Mouse (Mus musculus): Measurements from ENCODE around the gene Fryl. TPM values are rescaled to one million over a fixed set of nuclear protein-coding genes. Genes with fewer than 3 reads are reported as not detected.

The Fryl gene
- total RNA-seq, 2 experiments from 2014 or later, result 635 to 1,411 TPM

DNA sequence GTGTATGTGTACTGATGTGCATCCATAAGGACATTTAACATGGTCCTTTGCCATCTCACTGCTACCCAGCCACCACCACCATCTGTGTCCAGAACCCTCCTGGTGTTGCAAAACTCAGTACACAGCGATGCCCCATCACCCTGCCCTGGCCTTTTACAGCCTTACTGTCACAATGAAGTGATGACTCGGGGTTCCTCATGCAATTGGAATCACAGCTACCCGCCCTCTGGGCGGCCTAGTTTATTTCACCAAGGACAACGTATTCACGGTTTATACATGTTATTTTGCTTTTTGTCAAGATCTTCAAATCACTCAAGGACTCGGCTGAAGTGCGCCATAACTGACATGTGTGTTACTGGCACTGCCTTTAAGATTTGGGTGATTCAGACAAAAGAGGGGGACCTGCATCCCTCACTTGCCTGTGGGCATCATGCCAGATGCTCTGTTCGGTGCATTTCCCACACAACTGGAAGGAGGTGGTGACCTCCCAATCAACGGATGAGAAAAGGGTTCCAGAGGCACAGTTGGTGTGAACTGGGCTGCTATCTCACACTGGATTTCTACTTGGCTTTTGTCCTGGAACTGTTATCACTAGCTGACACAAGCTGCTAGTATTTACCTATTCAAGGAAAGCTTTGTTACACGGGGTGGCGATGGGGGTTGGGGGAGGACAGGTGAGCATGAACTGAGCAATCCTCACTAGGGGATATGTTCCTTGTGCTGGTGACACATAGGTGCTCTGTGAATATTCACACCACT lies 27.9 kb downstream of the Fryl start:
- ATAC-seq (replicated peaks; ENCODE audit: low FRiP score, poor library complexity, severe bottlenecking), result no peak

DNA sequence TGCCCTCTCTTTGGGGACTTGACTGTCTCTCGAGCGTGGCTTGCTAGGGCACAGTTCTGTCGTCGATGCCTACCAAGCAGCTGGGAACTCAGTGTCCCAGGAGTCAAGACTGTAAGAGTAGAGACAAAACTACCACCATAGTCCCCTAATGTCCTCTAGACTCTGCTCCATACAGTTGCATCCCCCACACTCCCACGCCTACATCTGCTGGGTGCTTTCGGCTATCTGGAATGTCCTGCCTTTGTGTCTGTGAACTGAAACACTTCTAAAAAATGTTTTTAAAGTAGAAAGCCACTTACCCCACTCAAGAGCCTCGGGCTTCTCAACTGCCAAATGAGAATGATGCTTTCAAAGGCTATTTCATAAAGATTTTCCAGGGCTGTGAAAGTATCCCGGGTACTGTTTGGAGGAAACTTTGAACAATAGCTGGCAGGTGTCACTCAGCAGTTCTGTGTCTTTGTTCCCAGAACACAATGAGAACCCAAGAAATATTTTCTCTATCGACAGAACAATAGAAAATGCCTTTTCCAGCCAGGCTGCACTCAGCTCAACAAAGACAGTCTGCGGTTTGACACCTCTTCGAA lies 28.8 kb downstream of the Fryl start:
- ATAC-seq (replicated peaks; ENCODE audit: low FRiP score, poor library complexity, severe bottlenecking), result no peak

DNA sequence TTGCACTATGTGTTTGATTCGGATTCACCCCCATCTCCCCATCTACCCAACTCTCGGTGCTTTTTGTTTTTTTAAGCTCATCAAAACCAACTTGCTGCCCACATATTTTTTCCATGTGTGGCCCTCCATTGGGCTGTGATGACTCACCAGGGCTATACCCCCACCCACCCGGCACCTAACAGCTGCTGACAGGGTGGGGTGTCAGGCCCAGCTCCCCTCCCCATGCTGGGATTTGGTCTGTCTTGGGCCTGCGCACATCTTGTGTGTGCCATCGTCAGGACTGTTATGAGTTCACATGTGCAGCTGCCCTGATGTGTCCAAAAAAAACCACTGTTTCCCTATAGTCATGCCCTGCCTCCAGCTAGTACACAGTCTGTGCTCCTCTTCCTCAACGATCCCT lies 33.4 kb downstream of the Fryl start:
- no peak for ATAC-seq (replicated peaks; ENCODE audit: low FRiP score, poor library complexity, severe bottlenecking)

DNA sequence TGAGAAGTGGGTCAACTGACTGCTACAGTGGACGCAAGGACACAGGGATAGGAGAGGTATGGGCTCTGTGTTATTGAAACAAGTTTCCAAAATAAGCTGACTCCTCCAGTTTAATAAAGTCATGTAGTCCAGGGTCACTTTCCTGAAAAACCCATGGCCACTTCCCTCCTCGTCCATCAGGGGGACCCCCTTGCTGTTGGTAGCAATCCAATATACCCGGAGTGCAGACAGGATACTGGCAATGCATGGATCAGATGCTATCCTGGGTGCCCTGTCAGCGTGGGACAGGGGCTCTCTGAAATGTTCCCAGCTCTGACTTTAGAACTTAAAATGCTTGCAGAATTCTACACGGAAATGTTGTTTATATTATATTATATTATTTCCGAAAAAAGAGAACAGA lies 34.0 kb downstream of the Fryl start:
- ATAC-seq (replicated peaks; ENCODE audit: low FRiP score, poor library complexity, severe bottlenecking), result no peak

DNA sequence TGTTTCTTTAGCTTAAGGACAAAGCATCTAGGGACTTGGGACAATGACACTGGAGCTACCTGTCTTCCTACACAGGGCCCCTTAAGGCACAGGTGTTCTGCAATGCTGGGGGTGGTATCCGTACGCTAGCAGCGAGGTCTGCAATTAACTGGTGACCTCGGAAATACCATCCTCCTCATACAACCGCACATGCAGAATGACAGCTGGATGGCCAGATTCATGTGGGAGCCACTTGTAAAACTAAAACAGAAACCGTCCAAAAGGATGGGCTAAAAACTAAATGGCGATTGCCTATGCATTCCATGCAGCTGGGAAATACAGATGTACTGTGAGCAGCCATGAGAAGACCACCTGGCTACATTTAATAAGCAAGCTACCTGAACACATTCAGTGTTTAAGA lies 34.6 kb downstream of the Fryl start:
- no peak for ATAC-seq (replicated peaks; ENCODE audit: low FRiP score, poor library complexity, severe bottlenecking)

GRCm38 (mm10) chr5:73219716-73220115 lies 36.7 kb downstream of the Fryl start:
- no peak for ATAC-seq (replicated peaks; ENCODE audit: low FRiP score, poor library complexity, severe bottlenecking)

- ATAC-seq (replicated peaks; ENCODE audit: low FRiP score, poor library complexity, severe bottlenecking), result no peak
Measured at GRCm38 (mm10) chr5:73218065-73218464, 38.4 kb downstream of the Fryl start.

DNA sequence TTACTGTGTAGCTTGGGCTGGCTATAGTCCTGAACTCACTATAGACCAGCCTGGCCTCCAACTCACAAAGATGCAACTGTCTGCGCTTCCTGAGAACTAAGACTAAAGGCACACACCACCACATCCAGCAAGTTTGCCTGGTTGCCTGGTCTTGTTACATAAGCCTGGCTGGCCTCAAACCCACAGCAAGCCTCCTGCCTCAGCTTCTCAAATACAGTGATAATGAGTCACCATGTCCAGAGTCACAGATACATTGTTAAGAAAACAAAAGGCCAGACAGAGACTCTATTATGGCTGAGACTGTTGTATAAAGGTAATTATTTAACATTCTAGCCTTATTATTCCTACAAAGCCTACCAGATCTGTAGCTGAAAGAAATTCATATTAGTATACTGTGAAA lies 39.3 kb downstream of the Fryl start:
- no peak for ATAC-seq (replicated peaks; ENCODE audit: low FRiP score, poor library complexity, severe bottlenecking)

- ATAC-seq (replicated peaks; ENCODE audit: low FRiP score, poor library complexity, severe bottlenecking), result no peak
Measured at GRCm38 (mm10) chr5:73216014-73216413, 40.4 kb downstream of the Fryl start.

- ATAC-seq (replicated peaks; ENCODE audit: low FRiP score, poor library complexity, severe bottlenecking), result no peak
Measured at GRCm38 (mm10) chr5:73212446-73212845, 44.0 kb downstream of the Fryl start.

GRCm38 (mm10) chr5:73211961-73212360 lies 44.5 kb downstream of the Fryl start:
- no peak for ATAC-seq (replicated peaks; ENCODE audit: low FRiP score, poor library complexity, severe bottlenecking)

GRCm38 (mm10) chr5:73210971-73211315 lies 45.5 kb downstream of the Fryl start:
- no peak for ATAC-seq (replicated peaks; ENCODE audit: low FRiP score, poor library complexity, severe bottlenecking)

DNA sequence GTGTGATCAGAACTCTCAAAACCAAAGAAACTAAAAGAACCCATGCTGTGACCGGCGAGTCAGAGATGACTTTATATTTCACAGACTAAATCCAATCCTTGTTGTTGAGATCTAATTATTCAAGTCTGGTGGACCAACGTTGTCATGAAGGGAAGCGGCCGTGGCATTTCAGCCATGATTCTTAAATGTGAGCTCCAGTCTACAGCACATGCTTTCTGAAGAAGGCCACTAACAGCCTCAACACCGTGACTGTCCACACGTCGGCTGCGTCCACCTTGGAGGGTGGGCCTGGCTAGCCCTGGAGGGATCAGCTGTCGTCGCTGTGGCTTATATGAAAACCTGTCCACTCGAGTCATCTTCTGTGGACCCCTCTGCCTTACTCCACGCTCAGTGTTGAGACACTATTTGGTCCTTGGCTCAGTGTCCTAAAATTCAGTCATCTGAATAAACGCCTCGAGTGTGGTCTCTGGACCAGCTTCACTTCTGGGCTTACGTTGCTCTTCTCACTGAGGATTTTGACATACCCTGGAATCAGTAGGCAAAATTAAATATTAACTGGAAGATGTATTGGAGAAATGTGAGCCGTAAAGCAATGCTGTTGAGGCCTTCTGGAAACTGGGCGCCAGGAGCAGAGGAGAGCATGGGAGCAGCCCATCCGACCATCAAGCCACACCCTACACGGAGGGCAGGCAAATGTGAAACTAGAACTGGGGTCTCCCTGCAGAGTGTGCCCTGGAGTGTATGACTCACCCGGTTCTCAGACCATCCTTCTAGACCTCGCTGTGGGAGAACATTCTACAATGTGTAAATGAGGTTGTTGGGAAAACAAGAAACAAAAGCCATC lies 46.1 kb downstream of the Fryl start:
- no peak for ATAC-seq (replicated peaks; ENCODE audit: low FRiP score, poor library complexity, severe bottlenecking)

DNA sequence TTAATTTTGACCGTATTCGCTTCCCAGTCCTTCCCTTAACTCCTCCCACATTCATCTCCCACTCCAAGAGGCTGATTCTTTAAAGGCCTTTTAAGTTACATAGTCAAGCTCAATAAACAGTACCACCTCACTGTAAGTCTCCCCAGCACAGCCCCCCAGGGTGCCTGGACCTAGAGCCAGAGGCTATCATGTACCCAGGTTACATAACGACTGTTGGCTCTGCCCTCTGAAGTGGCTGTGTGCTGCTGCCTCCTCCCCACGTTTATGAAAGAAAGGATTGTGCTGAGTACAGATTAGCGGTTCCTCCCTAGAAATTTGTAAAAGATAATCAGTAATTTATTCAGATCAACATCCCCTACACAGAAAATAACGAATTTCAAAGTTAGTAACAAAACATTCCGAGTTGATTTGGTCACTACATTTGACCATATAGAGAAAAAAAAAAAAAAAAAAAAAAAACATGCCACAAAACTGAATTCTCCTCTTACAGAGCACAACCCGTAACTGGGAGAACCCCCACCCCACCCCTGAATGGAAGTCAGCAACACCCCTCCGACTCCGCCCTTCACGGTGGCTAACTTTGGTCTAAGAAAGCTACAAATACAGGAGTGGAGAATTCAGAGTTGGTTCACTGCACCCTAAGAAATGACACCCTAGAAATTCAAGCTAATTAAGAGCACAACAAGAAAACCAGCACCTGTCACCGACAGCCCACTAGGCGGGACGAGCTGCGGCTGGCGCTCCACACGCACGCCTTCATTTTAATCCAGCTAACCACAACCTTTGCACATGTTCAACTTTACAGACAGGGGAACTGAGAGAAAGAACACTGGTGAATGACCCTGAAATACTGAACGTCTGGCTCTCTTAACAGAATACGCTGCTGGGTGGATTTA lies 47.0 kb downstream of the Fryl start:
- ATAC-seq (replicated peaks; ENCODE audit: low FRiP score, poor library complexity, severe bottlenecking), result no peak

DNA sequence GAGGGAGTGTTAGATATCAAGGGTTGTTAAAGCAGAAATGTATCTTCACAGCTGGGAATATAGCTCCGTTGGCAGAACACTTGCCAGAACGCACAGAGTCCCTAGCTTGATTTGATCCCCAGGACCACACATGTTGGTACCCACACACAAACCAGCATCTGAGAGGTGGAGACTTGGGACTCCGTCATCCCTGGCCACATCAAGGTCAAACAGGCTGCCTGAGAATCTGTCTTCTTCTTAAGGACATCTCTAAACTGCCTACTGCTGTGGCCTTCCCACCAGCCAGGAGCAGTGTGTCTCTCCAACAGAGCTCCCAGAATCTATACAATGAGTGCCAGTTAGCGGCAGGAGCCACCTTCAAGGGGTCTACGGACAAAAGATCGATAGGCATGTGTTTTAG lies 47.8 kb downstream of the Fryl start:
- no peak for ATAC-seq (replicated peaks; ENCODE audit: low FRiP score, poor library complexity, severe bottlenecking)

GRCm38 (mm10) chr5:73206722-73207121 lies 49.7 kb downstream of the Fryl start:
- no peak for ATAC-seq (replicated peaks; ENCODE audit: low FRiP score, poor library complexity, severe bottlenecking)

DNA sequence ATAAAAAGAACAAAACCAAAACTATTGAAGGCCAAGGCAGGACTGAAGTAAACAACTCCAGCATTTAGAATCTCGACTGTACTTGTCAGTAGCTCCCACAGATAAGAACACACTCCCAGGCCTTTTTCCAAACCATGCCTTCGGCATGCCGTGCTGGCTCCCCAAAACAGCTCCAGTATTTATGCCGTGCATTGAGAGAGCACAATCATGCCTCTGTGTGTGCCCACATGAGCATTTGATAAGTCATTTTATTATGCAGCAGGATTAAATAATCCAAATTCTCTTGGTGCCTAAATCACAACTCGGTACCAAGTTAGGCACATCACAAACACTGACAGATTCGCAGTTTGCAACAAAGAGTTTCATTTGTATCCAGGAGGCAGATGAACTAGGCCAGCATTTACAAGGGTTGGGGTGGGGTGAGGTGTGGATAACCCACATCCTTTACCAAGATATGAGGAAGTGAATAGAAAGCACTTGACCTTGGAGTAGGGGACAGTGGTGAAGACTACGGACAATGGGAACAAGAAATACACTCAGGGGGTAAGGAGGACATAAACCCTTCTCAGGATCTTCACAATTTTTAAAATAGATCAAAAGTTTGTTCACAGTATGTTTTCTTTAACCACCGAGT lies 50.3 kb downstream of the Fryl start:
- no peak for ATAC-seq (replicated peaks; ENCODE audit: low FRiP score, poor library complexity, severe bottlenecking)

- no peak for ATAC-seq (replicated peaks; ENCODE audit: low FRiP score, poor library complexity, severe bottlenecking)
Measured at GRCm38 (mm10) chr5:73205050-73205449, 51.4 kb downstream of the Fryl start.

GRCm38 (mm10) chr5:73202498-73202897 lies 53.9 kb downstream of the Fryl start:
- ATAC-seq (replicated peaks; ENCODE audit: low FRiP score, poor library complexity, severe bottlenecking), result no peak

GRCm38 (mm10) chr5:73202077-73202476 lies 54.3 kb downstream of the Fryl start:
- no peak for ATAC-seq (replicated peaks; ENCODE audit: low FRiP score, poor library complexity, severe bottlenecking)

Data from erythroblast, adult 5-6 weeks (primary cell).